Mouse (Mus musculus): ENCODE measurements at regions not wholly inside any gene's neighbourhood (a gene's known extent, or its start where the extent isn't known, plus 50 kb on each side); places are given as distances from the start of the nearest gene placed in this dataset.

- DNase-seq (ENCODE audit: low spot score) (no peak), ATAC-seq (ENCODE audit: low FRiP score, low read depth) (no peak)
- 60% methylated on average over 9 of the region's 9 CpGs for WGBS
- H3K36me3 ChIP-seq (ENCODE audit: control insufficient read depth, insufficient read depth, low read length): no peaks in the 10 kb centered on the region
- no peak for TF ChIP-seq POLR2A (IDR thresholded peaks at IDR 0.05; ENCODE audit: borderline replicate concordance, extremely low read depth, insufficient read depth, insufficient read length)
- H3K4me1 ChIP-seq (ENCODE audit: control insufficient read depth, insufficient read depth, low read length): peaks cover 4% of the 10 kb centered on the region; the same call in 1 of the 2 replicates
- H3K4me3 ChIP-seq (replicated peaks; ENCODE audit: low read length): no peak overlapping the region
- no peaks in the 10 kb centered on the region for H3K9me3 ChIP-seq (ENCODE audit: control insufficient read depth, low read length)
- no peaks in the 10 kb centered on the region for H3K27me3 ChIP-seq (ENCODE audit: control insufficient read depth, insufficient read depth, low read length)
- no peak overlapping the region for H3K27ac ChIP-seq (replicated peaks; ENCODE audit: low read depth, low read length)
- no peak overlapping the region for H3K9ac ChIP-seq (ENCODE audit: low read depth, low read length, severe bottlenecking)
- H3K4me2 ChIP-seq (replicated peaks; ENCODE audit: low read depth, low read length, severe bottlenecking): no peak overlapping the region
Measured at GRCm38 (mm10) chr14:47890251-47891198, 230.1 kb upstream of the Peli2 start.

- Histone ChIP-seq H3K4me1 (ENCODE audit: control insufficient read depth, insufficient read depth, low read length) (no peaks in the 10 kb centered on the region), H3K27ac (replicated peaks; ENCODE audit: low read depth, low read length) (no peak overlapping the region), H3K27me3 (ENCODE audit: control insufficient read depth, insufficient read depth, low read length) (no peaks in the 10 kb centered on the region), H3K4me3 (replicated peaks; ENCODE audit: low read length) (no peak overlapping the region), H3K4me2 (replicated peaks; ENCODE audit: low read depth, low read length, severe bottlenecking) (no peak overlapping the region), H3K9ac (ENCODE audit: low read depth, low read length, severe bottlenecking) (no peak overlapping the region), H3K36me3 (ENCODE audit: control insufficient read depth, insufficient read depth, low read length) (no peaks in the 10 kb centered on the region), H3K9me3 (ENCODE audit: control insufficient read depth, low read length) (no peaks in the 10 kb centered on the region)
- no peak for ATAC-seq (ENCODE audit: low FRiP score, low read depth)
- TF ChIP-seq POLR2A (IDR thresholded peaks at IDR 0.05; ENCODE audit: borderline replicate concordance, extremely low read depth, insufficient read depth, insufficient read length): no peak
- DNase-seq (ENCODE audit: low spot score): no peak
- 80% methylated on average over 3 of the region's 3 CpGs for WGBS
Measured at GRCm38 (mm10) chr14:47896581-47896980, 224.0 kb upstream of the Peli2 start.

GRCm38 (mm10) chr14:47897907-47898530 lies 222.6 kb upstream of the Peli2 start:
- WGBS: 84% methylated on average over 5 of the region's 5 CpGs
- DNase-seq (ENCODE audit: low spot score) (no peak), ATAC-seq (ENCODE audit: low FRiP score, low read depth) (no peak)

GRCm38 (mm10) chr14:47898605-47899004 lies 222.0 kb upstream of the Peli2 start:
- Histone ChIP-seq H3K36me3 (ENCODE audit: control insufficient read depth, insufficient read depth, low read length) (no peaks in the 10 kb centered on the region), H3K9ac (ENCODE audit: low read depth, low read length, severe bottlenecking) (no peak overlapping the region), H3K4me2 (replicated peaks; ENCODE audit: low read depth, low read length, severe bottlenecking) (no peak overlapping the region), H3K4me3 (replicated peaks; ENCODE audit: low read length) (no peak overlapping the region), H3K27me3 (ENCODE audit: control insufficient read depth, insufficient read depth, low read length) (no peaks in the 10 kb centered on the region), H3K4me1 (ENCODE audit: control insufficient read depth, insufficient read depth, low read length) (no peaks in the 10 kb centered on the region), H3K27ac (replicated peaks; ENCODE audit: low read depth, low read length) (no peak overlapping the region), H3K9me3 (ENCODE audit: control insufficient read depth, low read length) (no peaks in the 10 kb centered on the region)
- ATAC-seq (ENCODE audit: low FRiP score, low read depth) (no peak), DNase-seq (ENCODE audit: low spot score) (no peak)
- 89% methylated on average over 4 of the region's 4 CpGs for WGBS
- TF ChIP-seq POLR2A (IDR thresholded peaks at IDR 0.05; ENCODE audit: borderline replicate concordance, extremely low read depth, insufficient read depth, insufficient read length): no peak

More at GRCm38 (mm10) chr14:47897907-47898530, 222.6 kb upstream of the Peli2 start:
- Histone ChIP-seq H3K9me3 (ENCODE audit: control insufficient read depth, low read length) (no peaks in the 10 kb centered on the region), H3K4me2 (replicated peaks; ENCODE audit: low read depth, low read length, severe bottlenecking) (no peak overlapping the region), H3K9ac (ENCODE audit: low read depth, low read length, severe bottlenecking) (no peak overlapping the region), H3K36me3 (ENCODE audit: control insufficient read depth, insufficient read depth, low read length) (no peaks in the 10 kb centered on the region), H3K4me3 (replicated peaks; ENCODE audit: low read length) (no peak overlapping the region), H3K27ac (replicated peaks; ENCODE audit: low read depth, low read length) (no peak overlapping the region), H3K4me1 (ENCODE audit: control insufficient read depth, insufficient read depth, low read length) (no peaks in the 10 kb centered on the region), H3K27me3 (ENCODE audit: control insufficient read depth, insufficient read depth, low read length) (no peaks in the 10 kb centered on the region)
- TF ChIP-seq POLR2A (IDR thresholded peaks at IDR 0.05; ENCODE audit: borderline replicate concordance, extremely low read depth, insufficient read depth, insufficient read length): no peak

- Histone ChIP-seq H3K4me2 (replicated peaks; ENCODE audit: low read depth, low read length, severe bottlenecking) (no peak overlapping the region), H3K4me1 (ENCODE audit: control insufficient read depth, insufficient read depth, low read length) (no peaks in the 10 kb centered on the region), H3K36me3 (ENCODE audit: control insufficient read depth, insufficient read depth, low read length) (no peaks in the 10 kb centered on the region), H3K9ac (ENCODE audit: low read depth, low read length, severe bottlenecking) (no peak overlapping the region), H3K27me3 (ENCODE audit: control insufficient read depth, insufficient read depth, low read length) (no peaks in the 10 kb centered on the region), H3K9me3 (ENCODE audit: control insufficient read depth, low read length) (no peaks in the 10 kb centered on the region), H3K4me3 (replicated peaks; ENCODE audit: low read length) (no peak overlapping the region), H3K27ac (replicated peaks; ENCODE audit: low read depth, low read length) (no peak overlapping the region)
- DNase-seq (ENCODE audit: low spot score) (no peak), ATAC-seq (ENCODE audit: low FRiP score, low read depth) (no peak)
- TF ChIP-seq POLR2A (IDR thresholded peaks at IDR 0.05; ENCODE audit: borderline replicate concordance, extremely low read depth, insufficient read depth, insufficient read length): no peak
Measured at GRCm38 (mm10) chr14:47905334-47905733, 215.3 kb upstream of the Peli2 start.

Measured in limb, embryonic 14.5 days (tissue).